Mouse (Mus musculus) hindbrain, embryonic 15.5 days (tissue): ENCODE measurements around the gene Spout1. TPM values are rescaled to one million over a fixed set of nuclear protein-coding genes. Genes with fewer than 3 reads are reported as not detected.
"Not testable (repeated sequence)": the region's sequence is repeated elsewhere in the genome, so short reads cannot be mapped to it uniquely, and the experiment has no call there.

Experiments used
- ATAC-seq: fragments of 200-750 bp; cut with Nextera tagmentation; 2 replicates; pipeline ENCODE4 v1.8.0; 2017; ENCODE audit warnings: low read depth, moderate number of reproducible peaks, moderate TSS enrichment; ENCODE audit not compliant: low FRiP score
- H3K27ac ChIP-seq: fragments of 300-500 bp; sonication (generic); replicated peaks from 2 replicates; pipeline ENCODE4 v1.5.1; 2015; ENCODE audit warnings: mild to moderate bottlenecking, inconsistent platforms
- H3K27me3 ChIP-seq: fragments of 300-500 bp; sonication (generic); 2 replicates; pipeline ENCODE4 v1.6.1; 2015; ENCODE audit warnings: control low read depth, inconsistent platforms
- H3K36me3 ChIP-seq: fragments of 300-500 bp; sonication (generic); 2 replicates; pipeline ENCODE4 v1.6.1; 2015; ENCODE audit warnings: control low read depth, inconsistent platforms
- H3K4me1 ChIP-seq: fragments of 300-500 bp; sonication (generic); replicated peaks from 2 replicates; pipeline ENCODE4 v1.6.1; 2015; ENCODE audit warnings: control low read depth, inconsistent platforms
- H3K4me2 ChIP-seq: fragments of 300-500 bp; sonication (generic); 2 replicates; pipeline ENCODE4 v1.6.1; 2015; ENCODE audit warnings: moderate library complexity, mild to moderate bottlenecking, inconsistent platforms
- H3K4me3 ChIP-seq: fragments of 300-500 bp; sonication (generic); 2 replicates; pipeline ENCODE4 v1.5.1; 2015; ENCODE audit warnings: mild to moderate bottlenecking, inconsistent platforms
- H3K9ac ChIP-seq: fragments of 300-500 bp; sonication (generic); 2 replicates; pipeline ENCODE4 v1.6.1; 2015; ENCODE audit warnings: inconsistent platforms
- H3K9me3 ChIP-seq: fragments of 300-500 bp; sonication (generic); 2 replicates; pipeline ENCODE4 v1.6.1; 2016; ENCODE audit warnings: control low read depth, inconsistent platforms
- WGBS: fragments of 180-500 bp; shearing (Covaris S2); methylation state at CpG from one replicate; pipeline ENCODE4 v1.1.7; 2015; 5-methylcytosine and 5-hydroxymethylcytosine counted together
- polyA plus RNA-seq: library from polyadenylated mRNA; unstranded; fragments of >200 nt; fragmentation: Nextera tagmentation; extraction: Ambion mirVana; gene quantifications from 2 replicates; pipeline ENCODE4 v1.2.1, GENCODE M21; 2015

Spout1 gene
- polyA plus RNA-seq, 1 experiment from 2014 or later = 67.1 TPM

GRCm38 (mm10) chr2:30175897-30176296, 2.4 kb downstream of the Spout1 start:
- Histone ChIP-seq H3K4me2 (no peak overlapping the region), H3K9ac (no peak overlapping the region), H3K36me3 (peaks cover 34% of the 10 kb centered on the region), H3K4me3 (no peak overlapping the region), H3K9me3 (no peaks in the 10 kb centered on the region), H3K27me3 (no peaks in the 10 kb centered on the region), H3K4me1 (peaks cover 30% of the 10 kb centered on the region), H3K27ac (no peak overlapping the region)
- no peak for ATAC-seq
- 88% methylated on average over 8 of the region's 8 CpGs for WGBS

GRCm38 (mm10) chr2:30173541-30174240, 4.6 kb downstream of the Spout1 start:
- no peak overlapping the region for H3K9ac ChIP-seq
- no peak overlapping the region for H3K27ac ChIP-seq
- no peaks in the 10 kb centered on the region for H3K9me3 ChIP-seq
- no peak overlapping the region for H3K4me3 ChIP-seq
- no peaks in the 10 kb centered on the region for H3K27me3 ChIP-seq
- H3K36me3 ChIP-seq = peaks cover 34% of the 10 kb centered on the region
- H3K4me1 ChIP-seq = peaks cover 31% of the 10 kb centered on the region
- H3K4me2 ChIP-seq = no peak overlapping the region
- WGBS = 97% methylated on average over 20 of the region's 20 CpGs
- no peak for ATAC-seq

GRCm38 (mm10) chr2:30171997-30172382, 6.3 kb downstream of the Spout1 start:
- H3K4me1 ChIP-seq = peaks cover 21% of the 10 kb centered on the region
- peak overlapping the region; percentile 72 for H3K9ac ChIP-seq
- H3K36me3 ChIP-seq = peaks cover 34% of the 10 kb centered on the region
- H3K27me3 ChIP-seq = no peaks in the 10 kb centered on the region
- H3K9me3 ChIP-seq = no peaks in the 10 kb centered on the region
- H3K27ac ChIP-seq = peak overlapping the region; percentile 97
- 1% methylated on average over 15 of the region's 19 CpGs for WGBS
- peak overlapping the region; percentile 89 for H3K4me2 ChIP-seq
- H3K4me3 ChIP-seq = peak overlapping the region; percentile 67
- ATAC-seq = peak; percentile 9

- peak; percentile 97 for ATAC-seq
- Histone ChIP-seq H3K4me1 (peaks cover 18% of the 10 kb centered on the region), H3K4me2 (peak within 1 kb of the TSS; percentile 89), H3K36me3 (peaks cover 34% of the 10 kb centered on the region), H3K27ac (peak within 1 kb of the TSS; percentile 97), H3K9ac (peak within 1 kb of the TSS; percentile 72), H3K4me3 (peak within 1 kb of the TSS; percentile 67), H3K9me3 (peaks cover 3% of the 10 kb centered on the region; the same call in 1 of the 2 replicates), H3K27me3 (no peaks in the 10 kb centered on the region)
- WGBS = under 1% methylated on average over 67 of the region's 75 CpGs
Measured at GRCm38 (mm10) chr2:30171371-30171996, 6.8 kb downstream of the Spout1 start, which contains the start of gene Endog. TSS of gene Endog (plus strand) at chr2:30171493.

- H3K4me1 ChIP-seq = peaks cover 3% of the 10 kb centered on the region
- H3K4me2 ChIP-seq = no peak overlapping the region
- ATAC-seq = no peak
- no peak overlapping the region for H3K27ac ChIP-seq
- no peaks in the 10 kb centered on the region for H3K36me3 ChIP-seq
- H3K27me3 ChIP-seq = no peaks in the 10 kb centered on the region
- WGBS = 59% methylated on average over 4 of the region's 4 CpGs
- no peak overlapping the region for H3K4me3 ChIP-seq
- H3K9ac ChIP-seq = no peak overlapping the region
- H3K9me3 ChIP-seq = peaks cover 3% of the 10 kb centered on the region; the same call in 1 of the 2 replicates
Measured at GRCm38 (mm10) chr2:30166677-30167076, 11.6 kb downstream of the Spout1 start.

GRCm38 (mm10) chr2:30164340-30164932, 13.8 kb downstream of the Spout1 start:
- 59% methylated on average over 9 of the region's 9 CpGs for WGBS
- Histone ChIP-seq H3K27ac (no peak overlapping the region), H3K36me3 (no peaks in the 10 kb centered on the region), H3K4me1 (no peaks in the 10 kb centered on the region), H3K4me3 (no peak overlapping the region), H3K4me2 (no peak overlapping the region), H3K9ac (no peak overlapping the region), H3K9me3 (peaks cover 3% of the 10 kb centered on the region; the same call in 1 of the 2 replicates), H3K27me3 (no peaks in the 10 kb centered on the region)
- ATAC-seq = no peak

GRCm38 (mm10) chr2:30161809-30162208, 16.4 kb downstream of the Spout1 start:
- no peak for ATAC-seq
- Histone ChIP-seq H3K9me3 (peaks cover 3% of the 10 kb centered on the region; the same call in 1 of the 2 replicates), H3K27ac (no peak overlapping the region), H3K36me3 (no peaks in the 10 kb centered on the region), H3K4me1 (no peaks in the 10 kb centered on the region), H3K9ac (no peak overlapping the region), H3K4me2 (no peak overlapping the region), H3K27me3 (no peaks in the 10 kb centered on the region), H3K4me3 (no peak overlapping the region)

- H3K27me3 ChIP-seq, H3K9ac ChIP-seq, H3K27ac ChIP-seq, H3K4me3 ChIP-seq, H3K36me3 ChIP-seq, H3K4me1 ChIP-seq, H3K4me2 ChIP-seq, ATAC-seq, H3K9me3 ChIP-seq: not testable (repeated sequence)
- WGBS = 82% methylated on average over 8 of the region's 10 CpGs
Measured at GRCm38 (mm10) chr2:30159871-30160270, 18.4 kb downstream of the Spout1 start.

GRCm38 (mm10) chr2:30152616-30153015, 25.6 kb downstream of the Spout1 start:
- H3K9ac ChIP-seq = no peak overlapping the region
- peaks cover 33% of the 10 kb centered on the region for H3K36me3 ChIP-seq
- no peak for ATAC-seq
- H3K4me3 ChIP-seq = no peak overlapping the region
- no peaks in the 10 kb centered on the region for H3K27me3 ChIP-seq
- no peak overlapping the region for H3K4me2 ChIP-seq
- no peaks in the 10 kb centered on the region for H3K4me1 ChIP-seq
- no peaks in the 10 kb centered on the region for H3K9me3 ChIP-seq
- 77% methylated on average over 8 of the region's 8 CpGs for WGBS
- no peak overlapping the region for H3K27ac ChIP-seq

- Histone ChIP-seq H3K27ac (no peak overlapping the region), H3K9ac (no peak overlapping the region), H3K36me3 (peaks cover 41% of the 10 kb centered on the region), H3K4me1 (no peaks in the 10 kb centered on the region), H3K27me3 (no peaks in the 10 kb centered on the region), H3K4me3 (no peak overlapping the region), H3K9me3 (no peaks in the 10 kb centered on the region), H3K4me2 (no peak overlapping the region)
- ATAC-seq = no peak
- WGBS = 90% methylated on average over 11 of the region's 11 CpGs
Measured at GRCm38 (mm10) chr2:30151840-30152239, 26.4 kb downstream of the Spout1 start.

- 89% methylated on average over 4 of the region's 4 CpGs for WGBS
- H3K36me3 ChIP-seq = peaks cover 73% of the 10 kb centered on the region
- ATAC-seq = no peak
Measured at GRCm38 (mm10) chr2:30147466-30147865, 30.8 kb downstream of the Spout1 start.

GRCm38 (mm10) chr2:30144436-30144835, 33.8 kb downstream of the Spout1 start:
- Histone ChIP-seq H3K27me3 (no peaks in the 10 kb centered on the region), H3K4me3 (no peak overlapping the region), H3K36me3 (peaks cover 76% of the 10 kb centered on the region), H3K4me1 (no peaks in the 10 kb centered on the region), H3K27ac (no peak overlapping the region), H3K9me3 (no peaks in the 10 kb centered on the region), H3K9ac (no peak overlapping the region), H3K4me2 (no peak overlapping the region)
- 98% methylated on average over 4 of the region's 4 CpGs for WGBS
- ATAC-seq = no peak

More at GRCm38 (mm10) chr2:30147466-30147865, 30.8 kb downstream of the Spout1 start:
- Histone ChIP-seq H3K27ac (no peak overlapping the region), H3K4me1 (no peaks in the 10 kb centered on the region), H3K4me3 (no peak overlapping the region), H3K4me2 (no peak overlapping the region), H3K9me3 (no peaks in the 10 kb centered on the region), H3K9ac (no peak overlapping the region), H3K27me3 (no peaks in the 10 kb centered on the region)
